Mouse (Mus musculus): ENCODE data around the gene Dlat.

DNA sequence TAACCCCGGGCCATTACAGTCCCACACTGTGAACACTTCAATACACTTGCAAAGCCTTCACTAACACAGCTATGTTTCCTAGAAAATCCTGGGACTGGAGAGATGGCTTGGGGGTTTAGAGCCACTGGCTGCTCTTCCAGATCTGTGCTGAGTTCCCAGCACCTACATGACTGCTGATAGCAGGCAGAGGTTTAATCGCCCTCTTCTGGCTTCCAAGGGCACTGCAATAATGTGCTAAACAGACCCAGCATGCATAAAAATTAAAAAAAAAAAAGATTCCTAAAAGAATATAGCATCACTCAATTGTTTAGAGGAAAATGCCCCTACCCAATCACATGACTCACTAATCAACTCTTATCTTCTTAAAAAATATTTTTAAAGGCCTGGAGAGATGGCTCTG is 26.5 kb downstream of the Dlat start:
- TF ChIP-seq CTCF (conservative IDR thresholded peaks at IDR 0.05 in 1 of 2, IDR thresholded peaks at IDR 0.05 in 1 of 2; ENCODE audit: low read depth in 2 of 2, low read length in 2 of 2), result peak in 1 of 2 experiments; percentile 42; a peak in 2 of 4 replicates
- no peak for TF ChIP-seq HCFC1 (IDR thresholded peaks at IDR 0.05; ENCODE audit: low read depth, low read length)

Measured in CH12.LX (cell line).